Mouse (Mus musculus) ES-E14 (cell line): ENCODE data around the gene Phlpp1.

Source experiments
- HCFC1 ChIP-seq: IDR thresholded peaks from 2 replicates; pipeline ENCODE4 v1.6.1; 2012; ENCODE audit warnings: low read length, inconsistent platforms, borderline replicate concordance; ENCODE audit not compliant: insufficient read depth
- MAFK ChIP-seq: IDR thresholded peaks from 2 replicates; pipeline ENCODE4 v1.6.1; 2014; ENCODE audit warnings: mild to moderate bottlenecking, low read depth, low read length, inconsistent platforms; ENCODE audit not compliant: insufficient read depth

GRCm38 (mm10) chr1:106175360-106175759, 3.8 kb downstream of the Phlpp1 start:
- TF ChIP-seq HCFC1 (no peak), MAFK (no peak)
